Mouse (Mus musculus): ENCODE data around the gene Slc12a6. TPM values are rescaled to one million over a fixed set of nuclear protein-coding genes. Genes with fewer than 3 reads are reported as not detected.

The Slc12a6 gene
- polyA plus RNA-seq (2016; fragmentation: Nextera tagmentation; extraction: Ambion mirVana), result 17.2 and 17.6 TPM in 2 replicates

DNA sequence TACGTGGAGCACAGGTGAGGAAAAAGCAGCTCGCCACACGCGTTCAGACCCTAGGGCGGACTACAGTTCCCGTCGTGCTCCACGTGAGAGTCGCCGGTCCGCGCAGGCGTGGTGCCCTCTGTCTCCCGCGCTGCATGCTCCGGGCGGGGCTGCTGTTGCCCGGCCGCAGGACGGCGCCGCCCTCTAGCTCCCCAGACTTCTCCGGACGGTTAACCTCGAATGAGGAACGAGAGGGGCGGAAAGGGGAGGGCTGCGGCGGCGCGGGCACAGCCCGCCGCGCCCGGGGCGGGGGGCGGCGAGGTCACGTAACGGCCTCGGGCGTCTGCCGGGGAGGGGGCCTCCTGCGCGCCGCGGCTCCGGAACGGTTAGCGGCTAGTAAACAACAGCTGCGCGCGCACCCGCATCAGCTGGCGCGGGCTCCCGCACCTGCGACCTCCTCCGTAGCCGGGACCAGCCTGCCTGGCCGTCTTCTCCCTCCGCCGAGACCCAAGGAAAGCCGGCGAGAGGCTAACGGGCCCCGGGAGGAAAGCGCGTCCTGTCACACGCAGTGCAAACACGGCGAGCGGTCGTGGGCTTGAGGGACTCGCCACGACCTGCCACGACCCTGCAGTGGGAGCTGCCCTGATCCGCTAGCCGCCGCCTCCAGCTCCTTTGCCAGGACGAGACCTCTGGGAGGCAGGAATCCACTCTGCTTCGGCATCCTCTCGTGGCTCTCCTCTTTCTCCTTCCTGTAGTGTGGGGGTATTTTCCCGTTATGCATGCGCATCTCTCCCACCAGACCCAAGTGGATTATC, at the start of gene Slc12a6:
Slc12a6 (plus strand) TSS at position 378 of the 794 bp plus-strand sequence.
- H3K27ac ChIP-seq, result peak within 1 kb of the TSS; percentile 95
- no peaks in the 10 kb centered on the region for H3K27me3 ChIP-seq
- under 1% methylated on average over 83 of the region's 85 CpGs for WGBS
- H3K9me3 ChIP-seq, result no peaks in the 10 kb centered on the region
- H3K4me2 ChIP-seq, result peak within 1 kb of the TSS; percentile 92
- peak within 1 kb of the TSS; percentile 71 for H3K9ac ChIP-seq
- peaks cover 42% of the 10 kb centered on the region for H3K4me1 ChIP-seq
- no peaks in the 10 kb centered on the region for H3K36me3 ChIP-seq (replicated peaks)
- H3K4me3 ChIP-seq (replicated peaks), result peak within 1 kb of the TSS; percentile 68
- peak; percentile 95 for ATAC-seq (ENCODE audit: low FRiP score)

DNA sequence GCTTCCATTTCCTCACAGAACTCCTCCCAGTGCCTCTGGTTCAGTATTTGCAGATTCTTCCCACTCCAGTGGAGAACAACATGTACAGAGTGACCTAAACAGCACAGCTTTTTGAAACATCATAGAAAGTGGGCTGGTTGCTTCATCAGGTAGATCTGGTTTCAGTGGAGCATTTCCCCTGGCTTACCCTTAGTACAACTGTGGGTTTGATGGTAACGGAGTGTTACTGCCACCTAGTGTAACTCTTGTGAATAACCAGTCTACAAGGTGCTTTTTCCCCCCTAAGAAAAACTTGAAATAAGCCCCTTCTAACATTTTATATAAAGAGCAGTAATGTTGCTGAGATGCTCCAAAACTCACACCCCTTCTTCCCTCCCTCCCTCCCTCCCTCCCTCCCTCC, 49.6 kb upstream of the Slc12a6 start:
- H3K27ac ChIP-seq, result no peak overlapping the region
- H3K9ac ChIP-seq, result no peak overlapping the region
- no peaks in the 10 kb centered on the region for H3K4me1 ChIP-seq
- ATAC-seq (ENCODE audit: low FRiP score), result no peak
- H3K4me3 ChIP-seq (replicated peaks), result no peak overlapping the region
- H3K36me3 ChIP-seq (replicated peaks), result no peaks in the 10 kb centered on the region
- no peaks in the 10 kb centered on the region for H3K9me3 ChIP-seq
- H3K4me2 ChIP-seq, result no peak overlapping the region
- no peaks in the 10 kb centered on the region for H3K27me3 ChIP-seq
- 6% methylated on average over 1 of the region's 1 CpGs for WGBS

DNA sequence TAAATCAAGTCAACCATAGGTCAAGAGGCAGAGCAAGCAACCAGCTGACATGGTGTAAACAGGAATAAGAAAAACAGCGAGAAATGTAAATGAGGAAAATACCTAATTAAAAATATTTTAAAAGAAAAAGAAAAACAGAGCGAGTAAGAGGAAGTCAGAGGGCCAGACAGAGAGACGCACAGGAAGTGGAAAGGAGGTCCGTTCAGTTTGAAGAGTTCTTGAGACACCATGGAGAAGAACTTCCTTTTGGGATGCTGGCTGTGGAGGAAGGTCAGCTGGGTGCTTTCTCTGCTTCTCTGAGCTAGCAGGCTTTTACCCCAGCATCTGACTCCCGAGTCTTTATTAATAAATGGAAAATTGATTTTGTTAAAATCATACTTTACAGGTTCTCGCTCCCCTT, 48.0 kb upstream of the Slc12a6 start:
- H3K4me2 ChIP-seq, result no peak overlapping the region
- H3K36me3 ChIP-seq (replicated peaks), result no peaks in the 10 kb centered on the region
- WGBS, result 77% methylated on average over 6 of the region's 6 CpGs
- no peaks in the 10 kb centered on the region for H3K9me3 ChIP-seq
- H3K27ac ChIP-seq, result no peak overlapping the region
- H3K9ac ChIP-seq, result no peak overlapping the region
- H3K4me3 ChIP-seq (replicated peaks), result no peak overlapping the region
- no peaks in the 10 kb centered on the region for H3K27me3 ChIP-seq
- ATAC-seq (ENCODE audit: low FRiP score), result no peak
- no peaks in the 10 kb centered on the region for H3K4me1 ChIP-seq

DNA sequence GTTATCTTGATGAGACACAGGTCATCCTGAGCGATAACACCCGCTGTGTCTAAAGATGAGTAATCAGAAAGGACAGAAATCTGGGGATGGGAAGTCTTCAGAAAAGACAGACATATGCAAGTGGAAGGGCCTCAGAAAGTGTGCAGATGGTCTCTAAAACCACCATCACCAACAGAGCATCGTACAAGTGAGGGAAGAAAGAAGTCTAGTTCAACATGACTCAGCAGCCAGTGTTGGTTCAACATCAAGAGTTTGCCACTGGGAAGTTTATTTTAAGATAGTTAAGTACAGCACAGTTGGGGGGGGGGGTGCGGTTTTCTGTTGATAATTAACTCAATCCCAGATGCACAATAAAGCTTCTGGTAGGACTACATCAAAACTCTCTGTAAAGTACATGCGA, 44.7 kb upstream of the Slc12a6 start:
- Histone ChIP-seq H3K4me2 (no peak overlapping the region), H3K36me3 (replicated peaks) (no peaks in the 10 kb centered on the region), H3K4me1 (no peaks in the 10 kb centered on the region), H3K9ac (no peak overlapping the region), H3K9me3 (no peaks in the 10 kb centered on the region), H3K27me3 (no peaks in the 10 kb centered on the region), H3K4me3 (replicated peaks) (no peak overlapping the region), H3K27ac (no peak overlapping the region)
- ATAC-seq (ENCODE audit: low FRiP score), result no peak
- 92% methylated on average over 5 of the region's 5 CpGs for WGBS

DNA sequence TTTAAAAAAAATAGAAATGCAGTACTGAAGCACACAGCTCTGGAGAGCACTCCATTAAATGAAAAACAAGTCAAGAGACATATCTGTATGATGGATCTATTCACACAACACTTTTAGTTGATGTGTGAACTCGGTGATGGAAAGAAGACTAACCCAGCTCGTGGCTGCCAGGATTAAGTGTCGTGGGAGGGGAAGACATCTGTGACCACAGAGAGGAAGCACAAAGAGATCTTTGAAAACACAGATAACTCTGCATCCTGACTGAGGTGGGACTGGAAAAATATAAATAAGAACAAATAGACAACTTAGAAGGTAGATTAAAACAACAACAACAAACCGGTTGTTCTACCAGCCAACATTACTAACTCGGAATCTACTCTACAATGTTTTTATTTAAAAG, 43.0 kb upstream of the Slc12a6 start:
- Histone ChIP-seq H3K27me3 (no peaks in the 10 kb centered on the region), H3K4me3 (replicated peaks) (no peak overlapping the region), H3K9ac (no peak overlapping the region), H3K27ac (no peak overlapping the region), H3K4me1 (no peaks in the 10 kb centered on the region), H3K9me3 (no peaks in the 10 kb centered on the region), H3K36me3 (replicated peaks) (no peaks in the 10 kb centered on the region), H3K4me2 (no peak overlapping the region)
- ATAC-seq (ENCODE audit: low FRiP score), result no peak
- 82% methylated on average over 5 of the region's 5 CpGs for WGBS

DNA sequence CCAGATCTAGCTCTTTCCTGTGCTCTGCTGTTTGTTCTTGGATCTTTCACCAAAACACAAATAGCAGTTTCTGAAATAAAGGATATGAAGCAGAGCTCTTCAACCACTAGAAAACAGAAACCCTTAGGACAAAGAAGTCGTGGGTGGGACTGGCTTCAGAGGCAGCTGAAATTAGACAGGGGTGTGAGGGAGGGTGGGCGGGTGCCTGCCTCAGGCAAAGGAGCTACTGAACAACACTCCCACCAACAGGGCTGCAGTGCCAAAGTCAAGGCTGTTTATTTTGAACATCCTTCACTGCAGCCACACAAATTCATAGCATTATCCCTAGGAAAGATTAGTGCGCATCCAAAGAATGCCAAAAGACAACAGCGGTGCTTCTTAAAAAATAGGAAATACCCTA, 41.3 kb upstream of the Slc12a6 start:
- Histone ChIP-seq H3K4me2 (no peak overlapping the region), H3K4me1 (no peaks in the 10 kb centered on the region), H3K4me3 (replicated peaks) (no peak overlapping the region), H3K9ac (no peak overlapping the region), H3K27me3 (no peaks in the 10 kb centered on the region), H3K9me3 (no peaks in the 10 kb centered on the region), H3K36me3 (replicated peaks) (no peaks in the 10 kb centered on the region), H3K27ac (no peak overlapping the region)
- 81% methylated on average over 4 of the region's 4 CpGs for WGBS
- no peak for ATAC-seq (ENCODE audit: low FRiP score)

DNA sequence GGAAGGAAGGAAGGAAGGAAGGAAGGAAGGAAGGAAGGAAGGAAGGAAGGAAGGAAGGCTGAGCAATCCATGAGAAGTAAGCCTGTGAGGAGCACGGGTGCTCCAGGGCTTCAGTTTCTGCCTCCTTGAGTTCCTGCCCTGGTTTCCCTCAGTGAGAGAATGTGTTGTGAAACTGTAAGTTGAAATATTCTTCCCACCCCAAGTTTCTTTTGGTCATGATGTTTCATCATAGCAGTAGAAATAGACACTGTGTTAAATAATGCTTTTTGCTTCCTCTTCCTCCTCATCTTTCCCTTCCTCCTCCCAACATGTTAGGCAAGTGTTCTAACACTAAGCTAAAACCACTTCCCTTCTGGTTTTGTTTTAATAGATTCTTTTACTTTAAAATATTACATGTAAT, 33.0 kb upstream of the Slc12a6 start:
- WGBS, result 80% methylated on average over 1 of the region's 1 CpGs
- ATAC-seq (ENCODE audit: low FRiP score), result no peak
- Histone ChIP-seq H3K27me3 (no peaks in the 10 kb centered on the region), H3K4me1 (no peaks in the 10 kb centered on the region), H3K4me2 (no peak overlapping the region), H3K4me3 (replicated peaks) (no peak overlapping the region), H3K27ac (no peak overlapping the region), H3K36me3 (replicated peaks) (no peaks in the 10 kb centered on the region), H3K9me3 (no peaks in the 10 kb centered on the region), H3K9ac (no peak overlapping the region)

DNA sequence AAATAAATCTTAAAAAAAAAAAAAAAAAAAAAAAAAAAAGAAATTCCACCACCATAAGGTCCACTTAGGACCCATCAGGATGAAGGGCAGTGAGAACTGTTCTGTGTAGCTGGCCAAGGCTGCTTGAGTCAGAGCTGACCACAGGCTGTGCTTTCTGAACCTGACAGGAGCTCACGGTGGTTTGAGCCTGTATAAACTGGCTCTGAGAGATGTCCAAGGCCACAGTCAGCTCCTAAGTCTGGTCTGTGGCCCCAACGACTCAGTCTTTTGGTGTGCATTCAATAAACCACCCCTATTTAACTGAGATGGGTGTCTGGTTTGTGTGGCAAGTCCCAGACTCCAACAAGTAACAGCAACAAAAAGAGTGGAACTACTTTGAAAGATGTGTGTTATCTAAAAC, 29.0 kb upstream of the Slc12a6 start:
- no peaks in the 10 kb centered on the region for H3K36me3 ChIP-seq (replicated peaks)
- 78% methylated on average over 2 of the region's 2 CpGs for WGBS
- no peak overlapping the region for H3K9ac ChIP-seq
- no peaks in the 10 kb centered on the region for H3K9me3 ChIP-seq
- H3K4me2 ChIP-seq, result no peak overlapping the region
- H3K27ac ChIP-seq, result no peak overlapping the region
- no peak overlapping the region for H3K4me3 ChIP-seq (replicated peaks)
- 0 out of 2 replicates have a peak, but pooled peaks cover 7% of the 10 kb centered on the region for H3K27me3 ChIP-seq
- ATAC-seq (ENCODE audit: low FRiP score), result no peak
- H3K4me1 ChIP-seq, result peaks cover 10% of the 10 kb centered on the region

DNA sequence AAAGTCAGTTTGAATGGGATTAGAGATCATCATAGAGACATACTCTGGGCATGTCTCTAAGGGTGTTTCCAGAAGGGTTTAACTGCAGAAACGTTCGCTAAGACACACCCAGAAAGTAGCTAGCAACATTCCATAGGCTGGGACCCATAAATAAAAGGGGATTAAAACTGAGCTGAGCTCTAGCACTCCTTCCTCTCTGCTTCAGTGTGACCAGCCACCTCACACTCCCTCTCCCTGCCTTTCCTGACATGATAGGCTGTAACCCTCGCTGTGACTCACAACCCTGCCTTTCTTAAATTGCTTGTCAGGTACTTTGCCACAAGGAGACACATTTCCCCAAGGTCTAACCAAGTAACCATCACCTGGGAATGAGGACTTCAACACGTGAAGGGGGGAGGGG, 27.6 kb upstream of the Slc12a6 start:
- Histone ChIP-seq H3K4me2 (no peak overlapping the region; the same call in 1 of the 2 replicates), H3K4me3 (replicated peaks) (no peak overlapping the region), H3K27ac (no peak overlapping the region), H3K36me3 (replicated peaks) (no peaks in the 10 kb centered on the region), H3K4me1 (peaks cover 10% of the 10 kb centered on the region), H3K9me3 (no peaks in the 10 kb centered on the region), H3K27me3 (0 out of 2 replicates have a peak, but pooled peaks cover 7% of the 10 kb centered on the region), H3K9ac (no peak overlapping the region)
- WGBS, result 11% methylated on average over 4 of the region's 4 CpGs
- ATAC-seq (ENCODE audit: low FRiP score), result no peak

DNA sequence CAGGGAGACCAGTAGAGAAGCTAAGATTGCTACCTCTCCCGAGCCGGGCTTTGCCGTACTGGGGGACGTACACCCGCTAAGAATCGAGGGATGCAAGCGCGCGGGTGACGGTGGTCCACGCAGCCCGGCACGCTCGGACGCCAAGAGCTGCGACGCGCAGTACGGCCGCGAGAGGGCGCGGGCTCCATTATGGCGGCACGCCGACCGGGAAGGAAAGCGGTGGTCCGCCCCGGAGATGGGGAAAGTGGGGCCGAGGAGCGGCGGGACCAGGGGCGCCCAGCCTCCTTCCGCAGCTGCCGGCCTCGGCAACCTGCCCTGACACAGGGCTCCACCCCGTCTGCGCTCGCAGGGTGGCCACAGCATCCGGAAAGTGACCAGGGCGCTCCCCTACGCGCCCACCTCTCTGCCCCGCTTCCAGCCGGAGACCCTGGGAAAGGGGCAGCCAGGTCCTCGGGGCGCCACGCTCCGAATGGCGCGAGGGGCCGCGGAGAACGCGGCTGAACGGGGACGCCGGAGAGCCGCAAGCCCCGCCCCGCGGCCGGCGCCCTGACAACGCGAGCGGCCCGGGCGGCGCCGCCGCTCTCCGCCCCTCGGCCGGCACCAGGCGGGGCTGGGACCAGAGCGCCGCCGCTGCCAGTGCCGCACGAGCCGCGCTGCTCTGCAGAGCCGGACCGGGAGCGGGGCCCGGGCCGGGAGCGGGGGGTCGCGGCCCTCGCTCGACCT, 26.3 kb upstream of the Slc12a6 start, which contains the start of gene Lpcat4:
Lpcat4 (plus strand) TSS at position 257 of the 723 bp plus-strand sequence.
- peak; percentile 90 for ATAC-seq (ENCODE audit: low FRiP score)
- Histone ChIP-seq H3K9ac (peak within 1 kb of the TSS; percentile 77), H3K27me3 (0 out of 2 replicates have a peak, but pooled peaks cover 7% of the 10 kb centered on the region), H3K27ac (peak within 1 kb of the TSS; percentile 97), H3K9me3 (no peaks in the 10 kb centered on the region), H3K4me1 (peaks cover 10% of the 10 kb centered on the region), H3K4me2 (peak within 1 kb of the TSS; percentile 88), H3K36me3 (replicated peaks) (peaks cover 9% of the 10 kb centered on the region), H3K4me3 (replicated peaks) (peak within 1 kb of the TSS; percentile 74)
- WGBS, result under 1% methylated on average over 83 of the region's 94 CpGs

DNA sequence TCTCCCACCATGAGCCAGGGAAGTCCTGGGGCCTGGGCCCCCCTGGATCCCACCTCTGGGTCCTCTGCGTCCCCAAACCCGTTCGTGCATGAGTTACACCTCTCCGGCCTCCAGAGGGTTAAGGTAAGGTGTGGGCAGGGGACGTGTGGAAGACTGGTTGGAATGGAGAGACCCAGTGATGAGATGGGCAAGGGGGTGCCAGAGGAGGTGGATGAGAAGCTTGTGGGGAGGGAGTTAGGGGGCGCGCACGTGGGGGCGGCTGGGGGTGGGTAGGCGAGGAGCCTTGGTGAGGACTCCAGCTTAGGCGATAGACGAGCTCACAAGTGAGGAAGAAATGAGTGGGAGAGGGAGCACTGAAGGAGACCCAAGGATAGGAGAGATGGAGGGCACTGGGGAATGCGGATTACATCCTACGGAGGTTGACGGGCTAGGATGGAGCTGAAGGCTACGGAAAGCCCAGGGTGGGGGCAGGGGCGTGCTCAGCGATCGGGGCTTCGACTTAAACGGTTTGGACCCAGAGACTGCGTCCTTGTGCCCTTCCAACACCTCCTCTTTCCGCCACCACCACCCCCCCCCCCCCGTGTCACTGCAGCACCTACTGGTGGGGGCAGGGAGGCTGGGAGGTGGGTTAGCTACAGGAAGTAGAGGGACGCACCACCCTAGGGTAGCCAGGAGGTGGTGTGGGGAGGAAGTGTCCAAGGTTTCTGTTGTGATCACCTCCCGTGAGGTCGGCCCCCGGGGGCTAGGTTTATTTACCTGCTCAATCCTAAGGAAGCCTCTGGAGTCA, 25.5 kb upstream of the Slc12a6 start:
- peaks cover 10% of the 10 kb centered on the region for H3K4me1 ChIP-seq
- ATAC-seq (ENCODE audit: low FRiP score), result peak; percentile 71
- peak overlapping the region; percentile 74 for H3K4me3 ChIP-seq (replicated peaks)
- 0 out of 2 replicates have a peak, but pooled peaks cover 7% of the 10 kb centered on the region for H3K27me3 ChIP-seq
- under 1% methylated on average over 28 of the region's 28 CpGs for WGBS
- H3K9me3 ChIP-seq, result no peaks in the 10 kb centered on the region
- H3K9ac ChIP-seq, result peak overlapping the region; percentile 77
- H3K27ac ChIP-seq, result peak overlapping the region; percentile 97
- peaks cover 15% of the 10 kb centered on the region for H3K36me3 ChIP-seq (replicated peaks)
- H3K4me2 ChIP-seq, result peak overlapping the region; percentile 88

DNA sequence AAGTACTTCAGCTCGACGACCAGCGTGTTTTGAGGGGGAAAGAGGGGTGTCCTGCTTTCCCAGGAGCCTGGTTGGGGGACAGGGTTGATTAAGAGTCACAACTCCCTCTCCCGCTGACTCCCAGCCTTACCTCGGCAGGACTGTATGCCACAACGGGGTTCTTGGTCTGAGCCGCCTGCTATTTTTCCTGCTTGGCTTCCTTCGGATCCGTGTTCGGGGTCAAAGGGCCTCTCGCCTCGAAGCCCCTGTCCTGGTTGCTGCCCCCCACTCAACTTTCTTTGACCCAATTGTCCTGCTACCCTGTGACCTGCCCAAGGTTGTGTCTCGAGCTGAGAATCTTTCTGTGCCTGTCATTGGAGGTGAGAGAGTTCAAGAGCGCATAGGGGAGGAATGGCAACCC, 23.8 kb upstream of the Slc12a6 start:
- WGBS, result 88% methylated on average over 14 of the region's 14 CpGs
- no peak overlapping the region for H3K4me2 ChIP-seq
- no peak for ATAC-seq (ENCODE audit: low FRiP score)
- H3K4me1 ChIP-seq, result peaks cover 10% of the 10 kb centered on the region
- H3K4me3 ChIP-seq (replicated peaks), result no peak overlapping the region
- no peaks in the 10 kb centered on the region for H3K9me3 ChIP-seq
- no peak overlapping the region for H3K9ac ChIP-seq
- H3K27ac ChIP-seq, result no peak overlapping the region
- 0 out of 2 replicates have a peak, but pooled peaks cover 7% of the 10 kb centered on the region for H3K27me3 ChIP-seq
- peaks cover 26% of the 10 kb centered on the region for H3K36me3 ChIP-seq (replicated peaks)

Measured in forebrain, embryonic 12.5 days (tissue).